Mouse (Mus musculus) natural killer cell, adult 2 months (primary cell): ENCODE measurements around the gene Rfx7.

Experiments used
- DNase-seq, 2 experiments: peaks; one replicate each; pipeline ENCODE4 v3.0.0; 2022; ENCODE audit warnings: low spot score in 2 of 2

The Rfx7 gene

DNA sequence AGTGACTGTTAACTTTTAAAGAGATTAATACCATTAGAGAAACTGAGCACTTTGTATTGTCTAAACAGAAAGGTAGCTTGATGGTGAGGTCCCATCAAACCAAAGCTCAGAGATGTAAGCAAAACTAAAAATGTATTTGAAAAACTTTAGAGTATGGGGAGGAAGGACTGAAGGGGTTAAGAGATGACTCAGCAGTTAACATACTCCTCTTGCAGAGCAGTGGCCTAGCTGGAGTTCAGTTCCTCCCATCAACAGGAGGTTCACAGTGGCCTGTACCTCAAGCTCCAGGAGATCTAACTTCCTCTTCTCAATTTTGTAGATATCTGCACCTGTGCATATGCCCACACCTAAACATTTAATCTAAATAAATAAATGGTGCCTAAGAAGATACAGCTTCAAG, 11.6 kb downstream of the Rfx7 start:
- DNase-seq: peak in 1 of 2 experiments; percentile 9

GRCm38 (mm10) chr9:72558780-72559179, 26.7 kb downstream of the Rfx7 start:
- DNase-seq: no peak

DNA sequence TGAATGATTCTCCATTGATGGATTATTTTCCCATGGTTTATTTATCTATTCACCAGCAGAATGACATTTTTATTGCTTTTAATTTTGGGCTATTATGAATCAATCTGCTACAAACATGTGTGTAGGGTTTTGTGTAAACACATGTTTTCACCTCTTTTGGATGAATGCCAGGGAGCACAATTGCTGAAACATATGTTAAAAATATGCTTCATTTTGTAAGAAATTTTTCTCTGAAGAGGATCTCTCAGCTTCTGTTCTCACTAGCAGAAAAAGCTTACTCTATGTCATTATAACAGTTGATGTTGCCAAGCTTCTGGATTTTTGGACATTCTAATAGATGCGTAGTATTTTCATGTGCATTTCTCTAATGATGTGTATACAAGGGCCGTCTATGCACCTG, 28.3 kb downstream of the Rfx7 start:
- DNase-seq: no peak

GRCm38 (mm10) chr9:72563277-72563676, 31.2 kb downstream of the Rfx7 start:
- DNase-seq: no peak

DNA sequence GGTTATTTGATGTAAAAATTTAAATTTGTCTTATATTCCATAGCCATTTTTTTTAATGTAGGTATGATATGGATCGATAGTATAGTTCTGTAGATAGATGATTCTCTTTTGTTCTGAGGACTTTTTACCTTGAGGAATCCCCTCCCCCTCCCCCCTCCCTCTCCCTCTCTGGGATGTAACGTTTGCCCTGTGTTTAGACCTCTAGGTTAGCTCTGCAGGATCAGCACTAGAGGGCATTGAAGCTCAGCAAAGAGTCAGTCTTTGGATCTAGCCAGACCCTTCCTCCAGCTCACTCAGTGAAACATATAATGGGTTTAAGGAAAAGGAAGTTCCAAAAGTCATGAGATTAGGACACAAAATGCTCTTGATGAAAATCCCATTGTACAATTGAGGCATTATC, 35.1 kb downstream of the Rfx7 start:
- DNase-seq: no peak

- no peak for DNase-seq
These were observed 48.2 kb downstream of the Rfx7 start for GRCm38 (mm10) chr9:72580216-72580615.

- DNase-seq: no peak
These were observed 58.8 kb downstream of the Rfx7 start for GRCm38 (mm10) chr9:72590861-72591260.

GRCm38 (mm10) chr9:72592016-72592415, 60.0 kb downstream of the Rfx7 start:
- DNase-seq: no peak

DNA sequence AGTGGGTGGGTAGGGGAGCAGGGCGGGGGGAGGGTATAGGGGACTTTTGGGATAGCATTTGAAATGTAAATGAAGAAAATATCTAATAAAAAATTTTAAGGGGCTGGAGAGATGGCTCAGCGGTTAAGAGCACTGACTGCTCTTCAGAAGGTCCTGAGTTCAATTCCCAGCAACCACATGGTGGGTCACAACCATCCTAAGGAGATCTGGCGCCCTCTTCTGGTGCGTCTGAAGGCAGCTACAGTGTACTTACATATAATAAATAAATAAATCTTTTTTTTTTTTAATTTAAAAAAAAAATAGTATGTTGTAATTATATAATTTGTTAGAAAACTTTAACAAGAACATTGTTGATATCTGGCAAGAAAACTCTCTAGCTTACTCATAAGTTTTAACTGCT, 62.6 kb downstream of the Rfx7 start:
- DNase-seq: peak in 1 of 2 experiments; percentile 36

GRCm38 (mm10) chr9:72600142-72600541, 68.1 kb downstream of the Rfx7 start:
- no peak for DNase-seq

- DNase-seq: no peak
These were observed 77.7 kb downstream of the Rfx7 start for GRCm38 (mm10) chr9:72609771-72610170.

DNA sequence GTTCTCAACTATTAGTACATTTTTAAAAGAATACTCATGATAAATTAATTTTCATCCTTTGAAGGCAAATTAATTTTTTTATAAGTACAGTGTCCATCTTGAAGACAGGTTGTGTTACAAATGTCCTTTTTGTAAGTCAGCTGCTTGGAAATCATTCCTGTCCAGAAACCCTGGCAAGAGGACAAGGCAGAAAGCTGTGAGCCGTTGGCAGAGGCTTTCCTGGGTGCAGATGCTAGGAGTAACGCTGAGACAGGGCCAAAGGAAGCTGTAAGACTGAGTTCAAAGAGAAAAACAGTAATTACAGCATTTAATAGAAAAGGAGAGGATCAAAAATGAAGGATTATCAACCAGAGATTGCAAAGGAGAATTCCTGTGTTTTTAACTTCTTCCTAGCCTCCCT, 81.8 kb downstream of the Rfx7 start:
- no peak for DNase-seq

DNA sequence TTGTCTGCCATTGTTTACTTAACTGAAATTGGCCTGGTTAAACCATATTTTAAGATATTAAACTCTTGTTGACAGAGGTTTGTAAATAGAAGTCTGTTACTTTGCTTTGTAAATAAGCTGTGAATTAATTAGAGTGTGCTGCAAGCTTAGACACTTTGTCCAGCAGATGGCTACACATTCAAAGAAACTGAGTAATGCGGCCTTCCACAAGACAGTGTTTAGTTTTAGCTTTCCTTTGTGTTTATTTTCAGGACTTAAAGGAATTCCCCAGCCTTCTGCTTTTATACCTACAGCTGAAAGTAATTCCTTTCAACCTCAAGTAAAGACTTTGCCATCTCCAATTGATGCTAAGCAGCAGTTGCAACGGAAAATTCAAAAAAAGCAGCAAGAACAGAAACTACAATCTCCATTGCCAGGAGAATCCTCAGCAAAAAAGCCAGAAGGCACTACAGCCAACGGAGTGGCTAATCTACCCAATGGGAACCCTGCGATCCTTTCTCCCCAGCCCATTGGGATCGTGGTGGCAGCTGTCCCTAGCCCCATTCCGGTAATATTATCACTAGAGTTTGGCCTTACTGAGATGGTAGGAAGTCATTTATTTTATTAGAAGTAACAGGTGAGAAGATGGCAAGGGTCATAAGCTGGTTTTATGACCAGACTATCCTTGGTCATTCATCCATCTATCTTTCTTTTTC, 82.9 kb downstream of the Rfx7 start:
- DNase-seq: no peak

- no peak for DNase-seq
These were observed 86.0 kb downstream of the Rfx7 start for GRCm38 (mm10) chr9:72618037-72618436.

DNA sequence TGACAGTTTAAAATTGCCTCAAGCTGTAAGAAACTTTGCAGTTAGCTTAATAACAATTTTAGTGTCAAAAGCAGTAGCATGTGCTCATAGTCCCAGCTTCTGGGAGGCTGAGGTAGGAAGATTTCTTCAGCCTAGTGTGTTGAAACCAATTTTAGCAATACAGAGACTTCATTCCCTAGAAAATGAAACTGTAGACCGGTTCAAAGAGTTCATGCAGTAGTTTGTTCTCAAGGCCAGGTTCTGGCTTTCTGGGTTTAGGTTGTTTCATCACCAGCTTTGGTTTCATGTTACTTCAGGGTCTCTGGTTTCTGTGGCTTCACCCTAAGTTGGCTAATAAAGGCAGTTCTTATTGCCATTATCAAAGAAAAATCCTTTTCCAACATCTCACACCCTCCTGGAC, 91.6 kb downstream of the Rfx7 start:
- no peak for DNase-seq

GRCm38 (mm10) chr9:72627598-72627997, 95.6 kb downstream of the Rfx7 start:
- DNase-seq: no peak

GRCm38 (mm10) chr9:72628591-72628990, 96.6 kb downstream of the Rfx7 start:
- no peak for DNase-seq

DNA sequence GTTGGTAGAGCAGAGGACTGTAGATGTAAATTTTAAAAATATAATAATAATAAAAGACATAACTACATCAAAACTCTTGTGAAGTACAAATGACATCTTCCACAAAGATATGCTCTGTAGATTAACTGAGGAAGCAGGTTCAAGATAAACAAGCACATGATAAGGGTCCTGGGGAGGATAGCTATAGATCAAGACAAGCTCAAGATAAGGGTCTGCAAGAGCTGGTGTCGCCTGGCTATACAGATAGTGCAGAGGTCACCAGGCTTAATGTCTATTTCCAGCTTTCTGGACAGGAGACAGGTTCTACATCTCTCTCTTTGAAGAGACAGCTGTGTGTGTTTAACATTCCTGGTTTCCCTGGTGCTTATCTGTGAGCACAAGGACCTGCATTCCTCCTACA, 100.2 kb downstream of the Rfx7 start:
- no peak for DNase-seq

DNA sequence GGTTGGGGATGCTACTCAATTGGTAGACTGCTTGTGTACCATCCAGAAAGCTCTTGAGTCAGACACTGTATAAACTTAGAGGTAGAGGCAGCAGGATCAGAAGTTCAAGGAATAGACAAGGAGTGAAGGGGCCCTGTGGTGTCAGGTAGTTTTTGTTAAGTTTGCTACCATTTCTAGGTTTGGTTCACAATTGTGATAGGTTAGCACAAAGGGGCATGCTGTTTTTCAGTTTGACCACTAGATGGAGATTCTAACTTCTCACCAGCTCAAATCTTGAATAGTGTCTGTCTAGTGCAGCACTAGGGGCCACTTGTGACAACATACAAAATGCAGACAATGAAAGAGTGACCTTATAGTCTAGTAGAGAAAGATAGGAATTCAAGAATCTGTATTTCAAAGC, 103.1 kb downstream of the Rfx7 start:
- DNase-seq: no peak

- no peak for DNase-seq
These were observed 104.5 kb downstream of the Rfx7 start for GRCm38 (mm10) chr9:72636547-72636946.

GRCm38 (mm10) chr9:72637243-72637642, 105.2 kb downstream of the Rfx7 start:
- DNase-seq: no peak

GRCm38 (mm10) chr9:72638951-72639842, 107.2 kb downstream of the Rfx7 start:
- DNase-seq: no peak
